Mouse (Mus musculus) liver, embryonic 14.5 days (tissue): ENCODE measurements around the gene Hipk1. TPM values are rescaled to one million over a fixed set of nuclear protein-coding genes. Genes with fewer than 3 reads are reported as not detected.

Experiments
- ATAC-seq: fragments of 200-750 bp; cut with Nextera tagmentation; 2 replicates; pipeline ENCODE4 v1.8.0; 2017; ENCODE audit warnings: moderate number of reproducible peaks, mild to moderate bottlenecking, moderate library complexity; ENCODE audit not compliant: insufficient read depth
- DNase-seq, 3 experiments: peaks; one replicate each; pipeline ENCODE4 v3.0.0-alpha.2; 2012 to 2013; ENCODE audit warnings: low read depth in 3 of 3, low spot score in 3 of 3
- H3K27ac ChIP-seq: fragments of 300-500 bp; sonication (generic); 2 replicates; pipeline ENCODE4 v1.5.1; 2014; ENCODE audit warnings: moderate library complexity, mild to moderate bottlenecking, control low read depth, inconsistent platforms
- H3K27me3 ChIP-seq: fragments of 300-500 bp; sonication (generic); 2 replicates; pipeline ENCODE4 v1.6.1; 2014; ENCODE audit warnings: mild to moderate bottlenecking, low read length, moderate library complexity; ENCODE audit not compliant: control insufficient read depth, insufficient read depth
- H3K36me3 ChIP-seq: fragments of 300-500 bp; sonication (generic); replicated peaks from 2 replicates; pipeline ENCODE4 v1.6.1; 2014; ENCODE audit warnings: low read depth; ENCODE audit not compliant: control insufficient read depth, insufficient read depth
- H3K4me1 ChIP-seq, 2 experiments: fragments of 200-500 bp in 1 of 2; fragments of 300-500 bp in 1 of 2; sonication (generic) in 1 of 2; replicated peaks; 2 replicates each; pipeline ENCODE4 v1.6.1; 2012 to 2014; ENCODE audit warnings: antibody characterized with exemption in 1 of 2, inconsistent platforms in 1 of 2, low read length in 1 of 2; ENCODE audit not compliant: control insufficient read depth in 2 of 2, insufficient read depth in 2 of 2
- H3K4me2 ChIP-seq: fragments of 300-500 bp; sonication (generic); 2 replicates; pipeline ENCODE4 v1.6.1; 2014; ENCODE audit warnings: low read depth, mild to moderate bottlenecking, control low read depth, moderate library complexity
- H3K4me3 ChIP-seq, 2 experiments: fragments of 200-500 bp in 1 of 2; fragments of 300-500 bp in 1 of 2; sonication (generic) in 1 of 2; 2 replicates each; pipeline ENCODE4 v1.5.1; 2012 to 2014; ENCODE audit warnings: low read depth in 2 of 2, low read length in 2 of 2, mild to moderate bottlenecking in 2 of 2, control low read depth in 1 of 2, inconsistent platforms in 1 of 2, moderate library complexity in 1 of 2; ENCODE audit not compliant: insufficient read depth in 1 of 2
- H3K9ac ChIP-seq: fragments of 300-500 bp; sonication (generic); replicated peaks from 2 replicates; pipeline ENCODE4 v1.6.1; 2014; ENCODE audit warnings: mild to moderate bottlenecking, control low read depth, moderate library complexity
- H3K9me3 ChIP-seq: fragments of 300-500 bp; sonication (generic); 2 replicates; pipeline ENCODE4 v1.6.1; 2016; ENCODE audit warnings: low read length, mixed read lengths; ENCODE audit not compliant: control insufficient read depth
- CTCF ChIP-seq: IDR thresholded peaks from 2 replicates; pipeline ENCODE4 v1.5.1; 2016; ENCODE audit warnings: antibody characterized with exemption, low read depth, control low read depth
- EP300 ChIP-seq: IDR thresholded peaks from 2 replicates; pipeline ENCODE4 v1.6.1; 2016; ENCODE audit warnings: antibody characterized with exemption, low read depth
- WGBS: fragments of 180-500 bp; shearing (Covaris S2); extraction: QIAGEN DNeasy Blood & Tissue Kit; methylation state at CpG from one replicate; pipeline ENCODE4 v1.1.7; 2014; ENCODE audit not compliant: insufficient replicate concordance; 5-methylcytosine and 5-hydroxymethylcytosine counted together
- polyA plus RNA-seq, 2 experiments: library from polyadenylated mRNA; depleted of rRNA in 1 of 2; stranded (reverse) in 1 of 2; unstranded in 1 of 2; fragments of >200 nt; fragmentation: Nextera tagmentation in 1 of 2; extraction: Ambion mirVana in 1 of 2; gene quantifications; 2 replicates each; pipeline versions ENCODE4 v1.2.1 to v1.2.3; 2012 to 2014

The Hipk1 gene
- polyA plus RNA-seq, 2 experiments = 17.1 to 22.4 TPM

- ATAC-seq (no peak), DNase-seq (no peak)
- 74% methylated on average over 3 of the region's 3 CpGs for WGBS
- no peaks in the 10 kb centered on the region for H3K36me3 ChIP-seq
- no peaks in the 10 kb centered on the region for H3K27me3 ChIP-seq
- H3K4me1 ChIP-seq = peaks cover 9 to 13% of the 10 kb centered on the region in 2 experiments
- H3K4me3 ChIP-seq = no peak overlapping the region
- H3K4me2 ChIP-seq = no peak overlapping the region
- TF ChIP-seq EP300 = no peak
- H3K27ac ChIP-seq = no peak overlapping the region
- H3K9ac ChIP-seq = no peak overlapping the region
- H3K9me3 ChIP-seq = no peaks in the 10 kb centered on the region
Measured at GRCm38 (mm10) chr3:103829036-103829435, 37.7 kb upstream of the Hipk1 start.

DNA sequence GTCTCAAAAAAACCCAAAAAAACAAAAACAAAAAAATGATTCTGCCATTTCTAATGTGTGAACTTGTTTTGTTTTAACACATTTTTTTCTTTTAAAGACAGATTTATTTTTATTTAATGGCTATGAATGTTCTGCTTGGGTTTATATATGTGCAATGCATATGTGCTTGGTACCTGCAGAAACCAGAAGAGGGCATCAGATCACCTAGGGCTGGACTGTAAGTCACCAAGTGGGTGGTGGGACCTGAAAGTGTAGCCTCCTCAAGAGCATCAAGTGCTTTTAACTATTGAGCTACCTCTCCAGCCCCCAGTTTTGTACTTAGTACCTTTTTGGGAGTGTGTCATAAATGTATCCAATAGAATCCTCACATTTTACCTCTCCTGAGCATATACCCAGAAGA lies 36.2 kb upstream of the Hipk1 start:
- Histone ChIP-seq H3K27ac (no peak overlapping the region), H3K9ac (no peak overlapping the region), H3K27me3 (no peaks in the 10 kb centered on the region), H3K4me2 (no peak overlapping the region), H3K36me3 (peaks cover 6% of the 10 kb centered on the region), H3K4me3 (no peak overlapping the region), H3K4me1 (peaks cover 6 to 10% of the 10 kb centered on the region in 2 experiments), H3K9me3 (no peaks in the 10 kb centered on the region)
- DNase-seq (no peak), ATAC-seq (no peak)
- TF ChIP-seq CTCF (peak; percentile 38; the same call in 1 of the 2 replicates), EP300 (no peak)

DNA sequence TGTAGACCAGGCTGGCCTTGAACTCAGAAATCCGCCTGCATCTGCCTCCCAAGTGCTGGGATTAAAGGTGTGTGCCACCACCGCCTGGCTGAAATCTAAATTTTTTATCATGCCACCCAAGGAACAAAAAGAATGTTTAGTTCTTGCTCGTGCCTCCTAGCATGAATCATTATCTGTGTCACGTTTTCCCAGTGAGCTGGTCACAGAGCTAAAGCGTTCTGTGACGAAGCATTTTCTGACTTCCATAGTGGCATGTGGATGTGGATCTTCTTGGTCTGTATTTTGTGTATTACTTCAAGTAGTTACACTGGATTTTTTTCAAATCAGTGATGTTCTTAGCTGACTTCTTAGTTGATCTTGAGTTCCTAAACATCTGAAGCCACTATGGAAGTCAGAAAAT lies 19.6 kb upstream of the Hipk1 start:
- Histone ChIP-seq H3K4me2 (peak overlapping the region; percentile 91), H3K9ac (peak overlapping the region; percentile 73), H3K36me3 (peaks cover 42% of the 10 kb centered on the region), H3K27me3 (no peaks in the 10 kb centered on the region), H3K27ac (peak overlapping the region; percentile 71), H3K4me3 (peak overlapping the region in 1 of 2 experiments; percentile 83; a peak in 2 of 4 replicates), H3K9me3 (no peaks in the 10 kb centered on the region), H3K4me1 (peaks cover 17 to 24% of the 10 kb centered on the region in 2 experiments)
- WGBS = 66% methylated on average over 6 of the region's 6 CpGs
- ATAC-seq = no peak
- TF ChIP-seq CTCF = no peak
- no peak for TF ChIP-seq EP300
- DNase-seq = peak in 1 of 3 experiments; percentile 57

- peaks cover 22 to 33% of the 10 kb centered on the region in 2 experiments for H3K4me1 ChIP-seq
- peak overlapping the region; percentile 71 for H3K27ac ChIP-seq
- no peaks in the 10 kb centered on the region for H3K27me3 ChIP-seq
- DNase-seq (no peak), ATAC-seq (peak; percentile 60)
- peaks cover 42% of the 10 kb centered on the region for H3K36me3 ChIP-seq
- H3K4me2 ChIP-seq = peak overlapping the region; percentile 91
- TF ChIP-seq EP300 (no peak), CTCF (no peak)
- WGBS = 2% methylated on average over 14 of the region's 14 CpGs
- no peaks in the 10 kb centered on the region for H3K9me3 ChIP-seq
- peak overlapping the region; percentile 83 to 96 for H3K4me3 ChIP-seq
- peak overlapping the region; percentile 73 for H3K9ac ChIP-seq
Measured at GRCm38 (mm10) chr3:103809799-103810150, 18.4 kb upstream of the Hipk1 start.

DNA sequence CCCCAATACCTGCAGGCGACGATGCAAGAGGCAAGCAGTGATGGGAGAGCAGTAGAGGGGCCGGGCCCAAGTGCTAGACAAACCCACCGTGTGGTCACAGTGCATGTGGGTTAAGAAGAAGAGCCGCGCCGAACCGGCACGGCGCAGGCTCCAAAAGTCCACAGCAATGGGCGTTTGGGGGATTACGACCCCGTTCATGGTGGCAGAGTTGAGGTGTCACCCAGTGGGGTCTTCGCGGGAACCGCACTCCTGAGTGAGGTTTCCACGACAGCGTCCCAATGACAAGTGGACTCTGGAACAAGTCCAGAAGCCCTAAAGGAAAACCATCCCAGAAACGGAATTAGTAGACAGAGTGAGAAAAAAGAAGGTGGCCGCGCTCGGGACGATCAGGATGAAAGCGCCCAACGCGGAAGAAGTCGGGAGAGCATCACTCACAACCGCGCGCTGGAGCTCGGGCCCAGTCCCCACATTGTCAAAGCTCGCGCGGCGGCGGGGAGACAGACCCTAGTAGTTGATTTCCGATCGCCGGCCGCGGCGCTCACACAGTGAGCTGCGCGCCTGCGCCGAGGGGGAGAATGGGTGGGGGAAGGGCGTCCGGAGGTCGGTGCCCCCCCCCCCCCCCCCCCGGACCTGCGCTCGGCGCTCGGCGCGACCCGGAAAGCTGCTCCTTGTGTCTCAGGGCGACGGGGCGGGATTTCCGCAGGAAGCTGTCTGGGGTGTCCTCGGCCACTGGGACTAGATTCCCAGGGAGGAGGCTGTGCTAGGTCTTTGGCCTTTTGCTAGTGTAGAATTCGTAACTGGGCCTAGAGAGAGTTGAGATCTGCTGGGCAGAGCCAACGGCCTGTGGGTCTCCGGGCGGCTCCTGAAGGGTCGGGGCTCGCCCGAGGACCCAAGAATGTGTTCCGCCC lies 17.8 kb upstream of the Hipk1 start, which contains the start of the genes Dclre1b, Ap4b1 and Gm43064:
TSS of gene Dclre1b (minus strand) at position 554 of the 908 bp plus-strand sequence.
TSS of gene Ap4b1 (plus strand) at position 630 of the 908 bp plus-strand sequence.
TSS of gene Gm43064 (plus strand) at position 683 of the 908 bp plus-strand sequence.
- Histone ChIP-seq H3K4me3 (peak within 1 kb of the TSS; percentile 83 to 96), H3K4me1 (peaks cover 28 to 38% of the 10 kb centered on the region in 2 experiments)
- ATAC-seq = peak; percentile 91

More for the DNA sequence above, 17.8 kb upstream of the Hipk1 start, which contains the start of the genes Dclre1b, Ap4b1 and Gm43064:
- under 1% methylated on average over 62 of the region's 70 CpGs for WGBS
- H3K36me3 ChIP-seq = peaks cover 46% of the 10 kb centered on the region
- H3K4me2 ChIP-seq = peak within 1 kb of the TSS; percentile 91
- H3K9ac ChIP-seq = peak within 1 kb of the TSS; percentile 73
- peak within 1 kb of the TSS; percentile 71 for H3K27ac ChIP-seq
- DNase-seq = peak; percentile 81 to 82 (median 82)
- H3K9me3 ChIP-seq = no peaks in the 10 kb centered on the region
- no peak; the same call in 1 of the 2 replicates for TF ChIP-seq EP300
- no peak for TF ChIP-seq CTCF
- no peaks in the 10 kb centered on the region for H3K27me3 ChIP-seq
